Mouse (Mus musculus): Measurements from ENCODE around the gene Tfdp1. TPM values are rescaled to one million over a fixed set of nuclear protein-coding genes. Genes with fewer than 3 reads are reported as not detected.
A peak's percentile ranks its signal among the peaks of the same experiment; 100 is the strongest.
"Not testable (repeated sequence)": the region's sequence is repeated elsewhere in the genome, so short reads cannot be mapped to it uniquely, and the experiment has no call there.

The Tfdp1 gene
- total and polyA plus RNA-seq, 3 experiments = 19.3 to 41.7 (median 35.1) TPM

GRCm38 (mm10) chr8:13334671-13335070, 3.9 kb upstream of the Tfdp1 start:
- Histone ChIP-seq H3K4me3 (no peak overlapping the region), H3K9ac (ENCODE audit: low read depth, low read length) (no peak overlapping the region), H3K27ac (no peak overlapping the region), H3K79me2 (replicated peaks; ENCODE audit: control insufficient read depth, insufficient read depth, low read length) (no peaks in the 10 kb centered on the region), H3K36me3 (ENCODE audit: control insufficient read depth, insufficient read depth, low read length) (no peaks in the 10 kb centered on the region), H3K27me3 (ENCODE audit: control insufficient read depth, insufficient read depth, low read length) (no peaks in the 10 kb centered on the region), H3K4me1 (ENCODE audit: control insufficient read depth, insufficient read depth, low read length) (peaks cover 3% of the 10 kb centered on the region)
- TF ChIP-seq CTCF (IDR thresholded peaks at IDR 0.05) = 0 out of 2 replicates have a peak, but pooled peaks have one; percentile 8
- no peak for TF ChIP-seq POLR2A (IDR thresholded peaks at IDR 0.05; ENCODE audit: insufficient read depth, low read depth, low read length)
- TF ChIP-seq EP300 (IDR thresholded peaks at IDR 0.05; ENCODE audit: insufficient read depth, low read depth, low read length) = no peak
- intact Hi-C loops (cut with DNase I) = no loop called here
- WGBS = 47% methylated on average over 1 of the region's 1 CpGs
- DNase-seq = no peak

- H3K4me1 ChIP-seq (ENCODE audit: control insufficient read depth, insufficient read depth, low read length); DNase-seq; H3K4me3 ChIP-seq; H3K27ac ChIP-seq; intact Hi-C loops (cut with DNase I); H3K79me2 ChIP-seq (replicated peaks; ENCODE audit: control insufficient read depth, insufficient read depth, low read length); H3K27me3 ChIP-seq (ENCODE audit: control insufficient read depth, insufficient read depth, low read length); H3K9ac ChIP-seq (ENCODE audit: low read depth, low read length); H3K36me3 ChIP-seq (ENCODE audit: control insufficient read depth, insufficient read depth, low read length): not testable (repeated sequence)
- WGBS = 75% methylated on average over 6 of the region's 6 CpGs
These were observed 1.3 kb upstream of the Tfdp1 start for GRCm38 (mm10) chr8:13337245-13337644.

DNA sequence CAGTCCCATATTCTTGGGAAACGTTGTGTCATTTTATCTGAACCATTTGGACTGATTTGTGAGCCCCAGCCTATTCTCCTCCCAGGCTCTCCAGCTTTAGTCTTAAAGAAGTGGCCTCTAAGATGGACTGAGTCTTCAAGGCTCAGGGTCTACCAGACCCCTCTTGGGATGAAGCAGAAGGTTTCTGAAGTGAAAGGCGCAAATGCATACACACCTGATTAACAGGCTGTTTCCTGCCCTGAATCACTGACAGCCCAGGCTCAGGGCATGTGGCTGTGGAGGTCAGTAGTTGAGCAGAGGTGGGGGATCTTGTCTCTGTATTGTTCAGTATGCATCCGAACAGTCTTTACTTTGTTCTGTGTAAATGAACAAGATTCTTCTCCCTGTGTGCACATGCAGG, 873 bp upstream of the Tfdp1 start:
- H3K79me2 ChIP-seq (replicated peaks; ENCODE audit: control insufficient read depth, insufficient read depth, low read length) = no peaks in the 10 kb centered on the region
- intact Hi-C loops (cut with DNase I) = no loop called here
- no peak overlapping the region for H3K9ac ChIP-seq (ENCODE audit: low read depth, low read length)
- no peak for DNase-seq
- H3K4me3 ChIP-seq = no peak overlapping the region
- H3K36me3 ChIP-seq (ENCODE audit: control insufficient read depth, insufficient read depth, low read length) = no peaks in the 10 kb centered on the region
- no peaks in the 10 kb centered on the region for H3K27me3 ChIP-seq (ENCODE audit: control insufficient read depth, insufficient read depth, low read length)
- H3K4me1 ChIP-seq (ENCODE audit: control insufficient read depth, insufficient read depth, low read length) = peaks cover 4% of the 10 kb centered on the region
- 58% methylated on average over 3 of the region's 3 CpGs for WGBS
- no peak overlapping the region for H3K27ac ChIP-seq
- TF ChIP-seq EP300 (IDR thresholded peaks at IDR 0.05; ENCODE audit: insufficient read depth, low read depth, low read length) = no peak
- TF ChIP-seq POLR2A (IDR thresholded peaks at IDR 0.05; ENCODE audit: insufficient read depth, low read depth, low read length) = no peak
- no peak for TF ChIP-seq CTCF (IDR thresholded peaks at IDR 0.05)

GRCm38 (mm10) chr8:13338901-13339645, 522 bp downstream of the Tfdp1 start:
- H3K79me2 ChIP-seq (replicated peaks; ENCODE audit: control insufficient read depth, insufficient read depth, low read length) = no peaks in the 10 kb centered on the region
- H3K4me1 ChIP-seq (ENCODE audit: control insufficient read depth, insufficient read depth, low read length) = peaks cover 4% of the 10 kb centered on the region
- no peaks in the 10 kb centered on the region for H3K27me3 ChIP-seq (ENCODE audit: control insufficient read depth, insufficient read depth, low read length)
- intact Hi-C loops (cut with DNase I) = no loop called here
- peak; percentile 42 to 49 for DNase-seq
- peak overlapping the region; percentile 26 for H3K27ac ChIP-seq
- 2% methylated on average over 57 of the region's 70 CpGs for WGBS
- peak overlapping the region; percentile 73 for H3K9ac ChIP-seq (ENCODE audit: low read depth, low read length)
- no peak for TF ChIP-seq EP300 (IDR thresholded peaks at IDR 0.05; ENCODE audit: insufficient read depth, low read depth, low read length)
- no peak for TF ChIP-seq POLR2A (IDR thresholded peaks at IDR 0.05; ENCODE audit: insufficient read depth, low read depth, low read length)
- TF ChIP-seq CTCF (IDR thresholded peaks at IDR 0.05) = no peak
- peak overlapping the region; percentile 62 for H3K4me3 ChIP-seq
- H3K36me3 ChIP-seq (ENCODE audit: control insufficient read depth, insufficient read depth, low read length) = no peaks in the 10 kb centered on the region

DNA sequence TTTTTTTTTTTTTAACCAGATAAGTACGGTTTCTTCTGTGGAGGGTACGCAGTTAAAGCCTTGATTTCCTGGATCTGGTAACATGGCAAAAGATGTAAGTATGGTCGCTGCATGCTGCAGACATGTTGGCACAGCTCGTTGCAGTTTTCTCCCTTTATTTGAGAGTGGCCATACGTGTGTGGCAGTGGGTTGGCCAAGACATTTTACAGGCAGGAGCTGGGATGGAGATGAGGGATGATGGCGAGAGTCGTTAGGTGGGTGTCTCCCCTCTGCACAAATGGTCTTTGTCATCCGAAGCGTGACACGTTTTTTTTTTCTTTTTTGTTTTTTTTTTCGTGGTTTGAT, 1.1 kb downstream of the Tfdp1 start:
- peak overlapping the region; percentile 62 for H3K4me3 ChIP-seq
- peaks cover 4% of the 10 kb centered on the region for H3K4me1 ChIP-seq (ENCODE audit: control insufficient read depth, insufficient read depth, low read length)
- no peak overlapping the region for H3K27ac ChIP-seq
- intact Hi-C loops (cut with DNase I) = no loop called here
- TF ChIP-seq CTCF (IDR thresholded peaks at IDR 0.05) (no peak), EP300 (IDR thresholded peaks at IDR 0.05; ENCODE audit: insufficient read depth, low read depth, low read length) (no peak), POLR2A (IDR thresholded peaks at IDR 0.05; ENCODE audit: insufficient read depth, low read depth, low read length) (no peak)
- 32% methylated on average over 11 of the region's 11 CpGs for WGBS
- no peaks in the 10 kb centered on the region for H3K79me2 ChIP-seq (replicated peaks; ENCODE audit: control insufficient read depth, insufficient read depth, low read length)
- no peaks in the 10 kb centered on the region for H3K27me3 ChIP-seq (ENCODE audit: control insufficient read depth, insufficient read depth, low read length)
- H3K9ac ChIP-seq (ENCODE audit: low read depth, low read length) = no peak overlapping the region
- no peaks in the 10 kb centered on the region for H3K36me3 ChIP-seq (ENCODE audit: control insufficient read depth, insufficient read depth, low read length)
- no peak for DNase-seq

DNA sequence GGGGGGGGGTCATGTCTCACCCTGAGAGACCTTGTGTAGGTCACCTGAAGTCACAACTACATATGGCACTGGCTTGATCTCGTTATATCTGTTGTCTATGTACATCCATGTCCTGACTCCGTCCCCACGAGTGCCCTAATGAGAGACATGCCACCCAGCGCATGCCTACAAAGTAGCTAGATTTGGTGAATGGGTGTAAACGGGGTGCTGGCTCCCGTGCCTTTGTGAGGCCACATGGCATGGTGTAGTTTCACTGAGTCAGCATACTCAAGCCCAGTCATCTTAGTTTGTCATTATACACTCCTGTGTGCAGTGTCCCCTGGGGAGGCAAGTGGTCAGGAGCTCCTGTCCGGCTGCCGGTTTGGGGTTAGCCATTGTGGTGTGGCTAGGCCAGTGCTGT, 2.1 kb downstream of the Tfdp1 start:
- Histone ChIP-seq H3K36me3 (ENCODE audit: control insufficient read depth, insufficient read depth, low read length) (no peaks in the 10 kb centered on the region), H3K27ac (no peak overlapping the region), H3K4me1 (ENCODE audit: control insufficient read depth, insufficient read depth, low read length) (peaks cover 4% of the 10 kb centered on the region), H3K27me3 (ENCODE audit: control insufficient read depth, insufficient read depth, low read length) (no peaks in the 10 kb centered on the region), H3K9ac (ENCODE audit: low read depth, low read length) (no peak overlapping the region), H3K79me2 (replicated peaks; ENCODE audit: control insufficient read depth, insufficient read depth, low read length) (no peaks in the 10 kb centered on the region), H3K4me3 (no peak overlapping the region)
- intact Hi-C loops (cut with DNase I) = no loop called here
- WGBS = 85% methylated on average over 8 of the region's 8 CpGs
- no peak for DNase-seq
- TF ChIP-seq POLR2A (IDR thresholded peaks at IDR 0.05; ENCODE audit: insufficient read depth, low read depth, low read length) (no peak), CTCF (IDR thresholded peaks at IDR 0.05) (no peak), EP300 (IDR thresholded peaks at IDR 0.05; ENCODE audit: insufficient read depth, low read depth, low read length) (no peak)
